Mouse (Mus musculus) adrenal gland, adult (tissue): ENCODE measurements around the gene Numbl.
A peak's percentile ranks its signal among the peaks of the same experiment; 100 is the strongest.

Experiments
- DNase-seq, 2 experiments: peaks; one replicate each; pipeline ENCODE4 v3.0.0; 2022 to 2023; ENCODE audit warnings: low spot score in 1 of 2; ENCODE audit not compliant: inconsistent age in 2 of 2

The Numbl gene

GRCm38 (mm10) chr7:27323001-27323400, 64.8 kb downstream of the Numbl start:
- no peak for DNase-seq

- no peak for DNase-seq
Observed at GRCm38 (mm10) chr7:27324161-27324560, 65.9 kb downstream of the Numbl start.

- DNase-seq: no peak
Observed at GRCm38 (mm10) chr7:27324928-27325327, 66.7 kb downstream of the Numbl start.

- peak; percentile 82 to 90 for DNase-seq
Observed at GRCm38 (mm10) chr7:27325697-27326096, 67.5 kb downstream of the Numbl start.

GRCm38 (mm10) chr7:27326101-27326880, 68.1 kb downstream of the Numbl start:
- DNase-seq: peak; percentile 44 to 69

- no peak for DNase-seq
Observed at GRCm38 (mm10) chr7:27327500-27327899, 69.3 kb downstream of the Numbl start.

- DNase-seq: peak in 1 of 2 experiments; percentile 30
Observed at GRCm38 (mm10) chr7:27328161-27328560, 69.9 kb downstream of the Numbl start.

GRCm38 (mm10) chr7:27328648-27329047, 70.4 kb downstream of the Numbl start:
- DNase-seq: peak; percentile 45 to 63

- peak; percentile 82 to 94 for DNase-seq
Observed at GRCm38 (mm10) chr7:27329326-27329947, 71.2 kb downstream of the Numbl start.

GRCm38 (mm10) chr7:27329981-27330380, 71.7 kb downstream of the Numbl start:
- peak in 1 of 2 experiments; percentile 42 for DNase-seq

GRCm38 (mm10) chr7:27330709-27331540, 72.7 kb downstream of the Numbl start:
- DNase-seq: peak; percentile 93 to 97

- DNase-seq: peak in 1 of 2 experiments; percentile 73
Observed at GRCm38 (mm10) chr7:27331541-27331851, 73.3 kb downstream of the Numbl start.
